Comparison of ENCODE assay signal across 27 mouse cellular contexts in the genomic region with DNA sequence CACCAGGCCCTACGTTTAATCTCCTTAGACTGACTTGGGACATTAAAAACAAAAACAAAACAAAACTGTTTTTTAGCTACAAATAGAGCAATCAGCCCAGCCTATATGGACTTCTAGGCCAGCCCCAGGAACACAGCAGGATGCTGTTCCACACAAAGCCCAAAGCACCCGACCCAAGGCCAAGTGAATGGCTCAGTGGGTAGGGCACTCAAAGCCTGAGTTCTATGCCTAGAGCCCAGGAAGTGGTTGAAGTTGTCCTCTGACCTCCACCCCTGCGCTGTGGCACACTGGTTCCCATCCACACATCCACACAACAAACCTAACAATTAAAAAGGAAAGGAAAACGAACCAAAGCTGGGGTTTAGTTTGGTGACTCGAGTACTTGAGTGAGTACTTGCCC. TPM values are rescaled to one million over a fixed set of nuclear protein-coding genes. Genes with fewer than 3 reads are reported as not detected.
A peak's percentile ranks its signal among the peaks of the same experiment; 100 is the strongest.
DNase-seq lines count a peak whose midpoint lies in the region; ATAC-seq lines count a peak whose summit lies in the region.
"Had no signal": no experiment of that assay in that cellular context is flagged by ENCODE, and none has a peak within 500 bp of the region (broad histone marks: within the 10 kb centered on the region; RNA-seq: fewer than 3 reads in every experiment).

No protein-coding gene starts in this region.

- peaks cover 17% of the 10 kb centered on the region for H3K4me1 ChIP-seq in forebrain, embryonic 11.5 days (replicated peaks; ENCODE audit: control insufficient read depth, insufficient read depth, low read length)
- H3K4me1 ChIP-seq in forebrain, embryonic 16.5 days (replicated peaks; ENCODE audit: control insufficient read depth, insufficient read depth, low read length), result peaks cover 12% of the 10 kb centered on the region
- peaks cover 39% of the 10 kb centered on the region for H3K4me1 ChIP-seq in midbrain, embryonic 10.5 days
- no peaks in the 10 kb centered on the region for H3K4me1 ChIP-seq in midbrain, embryonic 15.5 days
- peaks cover 22% of the 10 kb centered on the region for H3K4me1 ChIP-seq in forebrain, embryonic 12.5 days
- H3K4me1 ChIP-seq in forebrain, embryonic 15.5 days, result peaks cover 22% of the 10 kb centered on the region; the same call in 1 of the 2 replicates
- H3K4me1 ChIP-seq: embryonic facial prominence, embryonic 15.5 days; heart, embryonic 13.5 days; intestine, embryonic 15.5 days had no signal

- no peaks in the 10 kb centered on the region for H3K36me3 ChIP-seq in forebrain, embryonic 11.5 days (ENCODE audit: control insufficient read depth, insufficient read depth, low read length)
- H3K36me3 ChIP-seq in forebrain, embryonic 16.5 days (ENCODE audit: control insufficient read depth, insufficient read depth), result no peaks in the 10 kb centered on the region
- H3K36me3 ChIP-seq in midbrain, embryonic 10.5 days, result peaks cover 14% of the 10 kb centered on the region
- H3K36me3 ChIP-seq in midbrain, embryonic 15.5 days (replicated peaks), result no peaks in the 10 kb centered on the region
- peaks cover 5% of the 10 kb centered on the region for H3K36me3 ChIP-seq in forebrain, embryonic 12.5 days (replicated peaks)
- no peaks in the 10 kb centered on the region for H3K36me3 ChIP-seq in forebrain, embryonic 15.5 days
- H3K36me3 ChIP-seq: embryonic facial prominence, embryonic 12.5 days; embryonic facial prominence, embryonic 15.5 days; hindbrain, embryonic 12.5 days; intestine, embryonic 15.5 days had no signal

- no peak overlapping the region for H3K4me3 ChIP-seq in forebrain, embryonic 11.5 days (ENCODE audit: low read depth, low read length)
- H3K4me3 ChIP-seq in forebrain, embryonic 16.5 days (replicated peaks; ENCODE audit: low read length), result no peak overlapping the region
- no peak overlapping the region for H3K4me3 ChIP-seq in midbrain, embryonic 10.5 days
- H3K4me3 ChIP-seq in midbrain, embryonic 15.5 days, result no peak overlapping the region
- no peak overlapping the region for H3K4me3 ChIP-seq in forebrain, embryonic 12.5 days (replicated peaks)
- H3K4me3 ChIP-seq in forebrain, embryonic 15.5 days, result no peak overlapping the region
- H3K4me3 ChIP-seq: embryonic facial prominence, embryonic 12.5 days; embryonic facial prominence, embryonic 15.5 days; heart, adult 2 months; heart, embryonic 10.5 days; heart, embryonic 13.5 days; hindbrain, embryonic 12.5 days; intestine, embryonic 15.5 days had no signal

- H3K27me3 ChIP-seq in forebrain, embryonic 11.5 days (ENCODE audit: control insufficient read depth, insufficient read depth, low read length), result no peaks in the 10 kb centered on the region
- no peaks in the 10 kb centered on the region for H3K27me3 ChIP-seq in forebrain, embryonic 16.5 days (replicated peaks; ENCODE audit: control insufficient read depth, insufficient read depth, low read length)
- no peaks in the 10 kb centered on the region for H3K27me3 ChIP-seq in midbrain, embryonic 10.5 days (ENCODE audit: low read depth, poor library complexity, severe bottlenecking)
- H3K27me3 ChIP-seq in midbrain, embryonic 15.5 days (replicated peaks), result no peaks in the 10 kb centered on the region
- no peaks in the 10 kb centered on the region for H3K27me3 ChIP-seq in forebrain, embryonic 12.5 days
- no peaks in the 10 kb centered on the region for H3K27me3 ChIP-seq in forebrain, embryonic 15.5 days
- H3K27me3 ChIP-seq: embryonic facial prominence, embryonic 12.5 days; embryonic facial prominence, embryonic 15.5 days; heart, embryonic 13.5 days; hindbrain, embryonic 12.5 days; intestine, embryonic 15.5 days; Patski had no signal

- no peak for ATAC-seq in forebrain, embryonic 11.5 days (replicated peaks; ENCODE audit: low FRiP score)
- ATAC-seq in forebrain, embryonic 16.5 days, result no peak
- ATAC-seq in midbrain, embryonic 15.5 days (replicated peaks), result no peak
- ATAC-seq in forebrain, embryonic 12.5 days (ENCODE audit: low FRiP score), result no peak
- ATAC-seq in forebrain, embryonic 15.5 days (replicated peaks), result no peak
- ATAC-seq: hindbrain, embryonic 16.5 days; intestine, embryonic 15.5 days; Patski had no signal

- H3K4me2 ChIP-seq in forebrain, embryonic 11.5 days (ENCODE audit: low read depth, low read length, severe bottlenecking), result no peak overlapping the region
- no peak overlapping the region for H3K4me2 ChIP-seq in forebrain, embryonic 16.5 days (ENCODE audit: low read length)
- H3K4me2 ChIP-seq in midbrain, embryonic 15.5 days, result no peak overlapping the region
- no peak overlapping the region for H3K4me2 ChIP-seq in forebrain, embryonic 12.5 days
- no peak overlapping the region for H3K4me2 ChIP-seq in forebrain, embryonic 15.5 days (replicated peaks)
- H3K4me2 ChIP-seq: embryonic facial prominence, embryonic 12.5 days; embryonic facial prominence, embryonic 15.5 days; heart, embryonic 13.5 days; hindbrain, embryonic 12.5 days; intestine, embryonic 15.5 days had no signal

- peak overlapping the region; percentile 13; the same call in 1 of the 2 replicates for H3K27ac ChIP-seq in forebrain, embryonic 11.5 days (ENCODE audit: low read depth, low read length)
- no peak overlapping the region for H3K27ac ChIP-seq in forebrain, embryonic 16.5 days (ENCODE audit: low read length)
- peak overlapping the region; percentile 68; the same call in 1 of the 2 replicates for H3K27ac ChIP-seq in midbrain, embryonic 10.5 days (replicated peaks)
- no peak overlapping the region for H3K27ac ChIP-seq in midbrain, embryonic 15.5 days
- peak overlapping the region; percentile 78 for H3K27ac ChIP-seq in forebrain, embryonic 12.5 days
- H3K27ac ChIP-seq in forebrain, embryonic 15.5 days (replicated peaks), result peak overlapping the region; percentile 85; the same call in 1 of the 2 replicates
- H3K27ac ChIP-seq: embryonic facial prominence, embryonic 12.5 days; embryonic facial prominence, embryonic 15.5 days; heart, adult 2 months; heart, embryonic 10.5 days; heart, embryonic 13.5 days; hindbrain, embryonic 12.5 days; intestine, embryonic 15.5 days had no signal

- no peak overlapping the region for H3K9ac ChIP-seq in forebrain, embryonic 11.5 days (ENCODE audit: low read length)
- no peak overlapping the region for H3K9ac ChIP-seq in forebrain, embryonic 16.5 days (replicated peaks; ENCODE audit: low read depth, low read length)
- H3K9ac ChIP-seq in midbrain, embryonic 15.5 days, result no peak overlapping the region
- H3K9ac ChIP-seq in forebrain, embryonic 12.5 days, result no peak overlapping the region
- no peak overlapping the region for H3K9ac ChIP-seq in forebrain, embryonic 15.5 days (replicated peaks)
- H3K9ac ChIP-seq: embryonic facial prominence, embryonic 12.5 days; embryonic facial prominence, embryonic 15.5 days; heart, embryonic 13.5 days; hindbrain, embryonic 12.5 days; intestine, embryonic 15.5 days had no signal

- DNase-seq in forebrain, embryonic 11.5 days (ENCODE audit: low spot score), result no peak
- no peak for DNase-seq in midbrain, embryonic 10.5 days (ENCODE audit: low spot score)
- DNase-seq in layer of hippocampus, adult 9-10 months (ENCODE audit: low spot score), result no peak
- DNase-seq: adrenal gland, postnatal 10 days; B cell, adult 2 months; cerebellum, adult 11 months; cerebellum, adult 2 months; cerebellum, adult 9-11 months; cerebellum, postnatal 25 days; gastrocnemius, postnatal 10 days; gastrocnemius, postnatal 36 days; heart, adult 2 months; heart, postnatal 14 days; heart, postnatal 4 days; kidney, adult 11 months had no signal

- H3K9me3 ChIP-seq in forebrain, embryonic 11.5 days (ENCODE audit: control insufficient read depth, low read length), result no peaks in the 10 kb centered on the region
- no peaks in the 10 kb centered on the region for H3K9me3 ChIP-seq in forebrain, embryonic 16.5 days (ENCODE audit: control insufficient read depth, low read length)
- no peaks in the 10 kb centered on the region for H3K9me3 ChIP-seq in midbrain, embryonic 10.5 days (replicated peaks)
- no peaks in the 10 kb centered on the region for H3K9me3 ChIP-seq in midbrain, embryonic 15.5 days
- H3K9me3 ChIP-seq in forebrain, embryonic 12.5 days, result no peaks in the 10 kb centered on the region
- no peaks in the 10 kb centered on the region for H3K9me3 ChIP-seq in forebrain, embryonic 15.5 days
- H3K9me3 ChIP-seq: embryonic facial prominence, embryonic 12.5 days; heart, embryonic 10.5 days; heart, embryonic 13.5 days; hindbrain, embryonic 12.5 days; intestine, embryonic 15.5 days had no signal

- WGBS in forebrain, embryonic 11.5 days, result 44% methylated on average over 5 of the region's 5 CpGs
- 42% methylated on average over 5 of the region's 5 CpGs for WGBS in forebrain, embryonic 16.5 days
- whole genome bisulfite sequencing in midbrain, embryonic 10.5 days, result 53% methylated on average over 5 of the region's 5 CpGs
- WGBS in midbrain, embryonic 15.5 days, result 47% methylated on average over 5 of the region's 5 CpGs
- 44% methylated on average over 5 of the region's 5 CpGs for WGBS in forebrain, embryonic 12.5 days
- WGBS in forebrain, embryonic 15.5 days, result 43% methylated on average over 5 of the region's 5 CpGs

RNA-seq across cellular contexts. Expression of a gene that starts 20.2 kb away (rescaled TPM):
- 3.0 and 3.1 TPM in 2 replicates for polyA plus RNA-seq in forebrain, embryonic 11.5 days (2014; fragmentation: Nextera tagmentation; extraction: Ambion mirVana)
- polyA plus RNA-seq in forebrain, embryonic 16.5 days (2015; fragmentation: Nextera tagmentation; extraction: Ambion mirVana), result 4.2 and 4.8 TPM in 2 replicates
- polyA plus RNA-seq in midbrain, embryonic 10.5 days (2016; fragmentation: Nextera tagmentation; extraction: Ambion mirVana), result 2.5 and 2.8 TPM in 2 replicates
- polyA plus RNA-seq in midbrain, embryonic 15.5 days (2015; fragmentation: Nextera tagmentation; extraction: Ambion mirVana), result 3.9 and 4.4 TPM in 2 replicates
- polyA plus RNA-seq in forebrain, embryonic 12.5 days (2016; fragmentation: Nextera tagmentation; extraction: Ambion mirVana), result 3.7 and 3.9 TPM in 2 replicates
- polyA plus RNA-seq in forebrain, embryonic 15.5 days (2015; fragmentation: Nextera tagmentation; extraction: Ambion mirVana), result 3.5 and 3.8 TPM in 2 replicates

RNA-seq across cellular contexts. Expression of a gene that starts 41.1 kb away (rescaled TPM):
- 26.2 and 27.3 TPM in 2 replicates for polyA plus RNA-seq in forebrain, embryonic 11.5 days (2014; fragmentation: Nextera tagmentation; extraction: Ambion mirVana)
- 39.4 and 50.8 TPM in 2 replicates for polyA plus RNA-seq in forebrain, embryonic 16.5 days (2015; fragmentation: Nextera tagmentation; extraction: Ambion mirVana)
- polyA plus RNA-seq in midbrain, embryonic 10.5 days (2016; fragmentation: Nextera tagmentation; extraction: Ambion mirVana), result 15.5 and 20.9 TPM in 2 replicates
- polyA plus RNA-seq in midbrain, embryonic 15.5 days (2015; fragmentation: Nextera tagmentation; extraction: Ambion mirVana), result 24.4 and 25.3 TPM in 2 replicates
- 36.4 and 40.5 TPM in 2 replicates for polyA plus RNA-seq in forebrain, embryonic 12.5 days (2016; fragmentation: Nextera tagmentation; extraction: Ambion mirVana)
- 52.4 and 55.1 TPM in 2 replicates for polyA plus RNA-seq in forebrain, embryonic 15.5 days (2015; fragmentation: Nextera tagmentation; extraction: Ambion mirVana)

RNA-seq across cellular contexts. Expression of a gene that starts 50.1 kb away (rescaled TPM):
- polyA plus RNA-seq in forebrain, embryonic 11.5 days (2014; fragmentation: Nextera tagmentation; extraction: Ambion mirVana), result 105 and 107 TPM in 2 replicates
- polyA plus RNA-seq in forebrain, embryonic 16.5 days (2015; fragmentation: Nextera tagmentation; extraction: Ambion mirVana), result 90.4 and 96.9 TPM in 2 replicates
- 105 and 108 TPM in 2 replicates for polyA plus RNA-seq in midbrain, embryonic 10.5 days (2016; fragmentation: Nextera tagmentation; extraction: Ambion mirVana)
- polyA plus RNA-seq in midbrain, embryonic 15.5 days (2015; fragmentation: Nextera tagmentation; extraction: Ambion mirVana), result 76.2 and 77.9 TPM in 2 replicates
- polyA plus RNA-seq in forebrain, embryonic 12.5 days (2016; fragmentation: Nextera tagmentation; extraction: Ambion mirVana), result 91.3 and 93.0 TPM in 2 replicates
- polyA plus RNA-seq in forebrain, embryonic 15.5 days (2015; fragmentation: Nextera tagmentation; extraction: Ambion mirVana), result 89.0 and 91.8 TPM in 2 replicates

Comparison
In these comparisons a context has a peak if more than half of its experiments do, and no peak if none do; other contexts are left out.
1. H3K27ac ChIP-seq: peak in forebrain, embryonic 11.5 days (single experiment), midbrain, embryonic 10.5 days (single experiment), forebrain, embryonic 12.5 days (single experiment) and forebrain, embryonic 15.5 days (single experiment); none in forebrain, embryonic 16.5 days (single experiment) and midbrain, embryonic 15.5 days (single experiment).